Mouse (Mus musculus): ENCODE measurements at regions not wholly inside any gene's neighbourhood (a gene's known extent, or its start where the extent isn't known, plus 50 kb on each side); places are given as distances from the start of the nearest gene placed in this dataset.
"Not testable (repeated sequence)": the region's sequence is repeated elsewhere in the genome, so short reads cannot be mapped to it uniquely, and the experiment has no call there.

- not testable (repeated sequence) for DNase-seq
Measured at GRCm38 (mm10) chr7:111168546-111169233, 85.9 kb upstream of the Eif4g2 start.

GRCm38 (mm10) chr7:111164994-111165393 is 82.2 kb upstream of the Eif4g2 start:
- no peak for DNase-seq

GRCm38 (mm10) chr7:111164276-111164675 is 81.4 kb upstream of the Eif4g2 start:
- no peak for DNase-seq

GRCm38 (mm10) chr7:111163861-111164260 is 81.0 kb upstream of the Eif4g2 start:
- no peak for DNase-seq

GRCm38 (mm10) chr7:111163321-111163720 is 80.5 kb upstream of the Eif4g2 start:
- no peak for DNase-seq

- peak; percentile 53 to 64 for DNase-seq
Measured at GRCm38 (mm10) chr7:111158791-111159286, 76.0 kb upstream of the Eif4g2 start.

- DNase-seq, result peak in 1 of 2 experiments; percentile 29
Measured at GRCm38 (mm10) chr7:111157754-111158325, 75.0 kb upstream of the Eif4g2 start.

GRCm38 (mm10) chr7:111157287-111157686 is 74.5 kb upstream of the Eif4g2 start:
- DNase-seq, result peak; percentile 86 to 87

- peak; percentile 78 to 86 for DNase-seq
Measured at GRCm38 (mm10) chr7:111156472-111157231, 73.8 kb upstream of the Eif4g2 start.

- DNase-seq, result peak; percentile 62 to 69
Measured at GRCm38 (mm10) chr7:111155995-111156394, 73.2 kb upstream of the Eif4g2 start.

GRCm38 (mm10) chr7:111154217-111154616 is 71.4 kb upstream of the Eif4g2 start:
- no peak for DNase-seq

- DNase-seq, result no peak
Measured at GRCm38 (mm10) chr7:111150540-111150939, 67.7 kb upstream of the Eif4g2 start.

- peak; percentile 39 to 72 for DNase-seq
Measured at GRCm38 (mm10) chr7:111150115-111150514, 67.3 kb upstream of the Eif4g2 start.

- peak; percentile 53 to 79 for DNase-seq
Measured at GRCm38 (mm10) chr7:111147593-111147992, 64.8 kb upstream of the Eif4g2 start.

- no peak for DNase-seq
Measured at GRCm38 (mm10) chr7:111146670-111147069, 63.8 kb upstream of the Eif4g2 start.

- no peak for DNase-seq
Measured at GRCm38 (mm10) chr7:111144216-111144615, 61.4 kb upstream of the Eif4g2 start.

GRCm38 (mm10) chr7:111141285-111141965 is 58.6 kb upstream of the Eif4g2 start:
- peak in 1 of 2 experiments; percentile 34 for DNase-seq

GRCm38 (mm10) chr7:111138038-111138437 is 55.2 kb upstream of the Eif4g2 start:
- DNase-seq, result no peak

GRCm38 (mm10) chr7:111136066-111136639 is 53.3 kb upstream of the Eif4g2 start:
- DNase-seq, result peak in 1 of 2 experiments; percentile 27

- no peak for DNase-seq
Measured at GRCm38 (mm10) chr7:111134496-111134895, 51.7 kb upstream of the Eif4g2 start.
